Mouse (Mus musculus) cortical plate, adult 2 months (tissue): Measurements from ENCODE around the gene Trim47. TPM values are rescaled to one million over a fixed set of nuclear protein-coding genes. Genes with fewer than 3 reads are reported as not detected.
A peak's percentile ranks its signal among the peaks of the same experiment; 100 is the strongest.

Experiments used
- H3K27ac ChIP-seq: fragments of 200-500 bp; 2 replicates; pipeline ENCODE4 v1.5.1; 2012; ENCODE audit warnings: low read length, control low read depth, inconsistent platforms; ENCODE audit not compliant: insufficient read depth
- H3K4me1 ChIP-seq: fragments of 200-500 bp; 2 replicates; pipeline ENCODE4 v1.6.1; 2011; ENCODE audit warnings: low read length; ENCODE audit not compliant: control insufficient read depth, insufficient read depth
- H3K4me3 ChIP-seq: fragments of 200-500 bp; 2 replicates; pipeline ENCODE4 v1.5.1; 2011; ENCODE audit warnings: mild to moderate bottlenecking, low read length, control low read depth; ENCODE audit not compliant: insufficient read depth
- CTCF ChIP-seq: fragments of 200-500 bp; IDR thresholded peaks from 2 replicates; pipeline ENCODE4 v1.5.1; 2011; ENCODE audit warnings: mild to moderate bottlenecking, control low read depth, low read length; ENCODE audit not compliant: insufficient read depth; ENCODE audit errors: extremely low read depth
- POLR2A ChIP-seq: fragments of 200-500 bp; IDR thresholded peaks from 2 replicates; pipeline ENCODE4 v1.6.1; 2011; ENCODE audit warnings: mild to moderate bottlenecking, low read length, control low read depth; ENCODE audit not compliant: insufficient read depth; ENCODE audit errors: extremely low read depth
- polyA plus RNA-seq: library from polyadenylated mRNA; depleted of rRNA; stranded (reverse); fragments of >200 nt; gene quantifications from 2 replicates; pipeline ENCODE4 v1.2.3, GENCODE M21; 2012

Trim47 gene
- polyA plus RNA-seq, 1 experiment: 6.2 TPM

- Histone ChIP-seq H3K4me1 (no peaks in the 10 kb centered on the region), H3K27ac (peak within 1 kb of the TSS; percentile 87), H3K4me3 (peak within 1 kb of the TSS; percentile 75)
- peak; percentile 63 for TF ChIP-seq CTCF
- TF ChIP-seq POLR2A: peak; percentile 33; the same call in 1 of the 2 replicates
Observed at GRCm38 (mm10) chr11:116138468-116139138, 11.6 kb upstream of the Trim47 start, which contains the start of gene Mrpl38. Gene Mrpl38, minus strand, starts transcription at chr11:116138868.

DNA sequence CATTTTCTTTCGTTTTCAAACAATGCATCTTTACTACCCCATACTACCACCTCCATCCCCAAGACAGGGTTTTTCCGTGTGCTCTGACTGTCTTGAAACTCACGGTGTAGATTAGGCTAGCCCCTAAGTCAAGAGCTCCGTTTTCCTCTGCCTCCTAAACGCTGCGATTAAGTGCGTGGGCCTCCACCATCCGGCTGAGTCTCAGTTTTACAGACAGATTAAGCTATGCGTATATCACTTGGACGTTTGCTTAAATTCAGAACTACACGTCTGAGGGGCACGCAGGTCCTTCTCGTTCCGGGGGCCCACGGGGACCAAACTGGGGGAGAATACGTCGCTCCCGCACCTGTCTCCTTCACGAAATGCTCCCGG, 11.1 kb upstream of the Trim47 start:
- Histone ChIP-seq H3K4me1 (no peaks in the 10 kb centered on the region), H3K4me3 (peak overlapping the region; percentile 75), H3K27ac (peak overlapping the region; percentile 87)
- TF ChIP-seq POLR2A: no peak
- no peak for TF ChIP-seq CTCF

GRCm38 (mm10) chr11:116134171-116134570, 7.2 kb upstream of the Trim47 start:
- Histone ChIP-seq H3K4me1 (peaks cover 4% of the 10 kb centered on the region), H3K27ac (no peak overlapping the region), H3K4me3 (no peak overlapping the region)
- TF ChIP-seq CTCF (no peak), POLR2A (no peak)

- no peak overlapping the region for H3K4me3 ChIP-seq
- H3K4me1 ChIP-seq: peaks cover 4% of the 10 kb centered on the region
- TF ChIP-seq POLR2A: no peak
- no peak for TF ChIP-seq CTCF
- H3K27ac ChIP-seq: no peak overlapping the region
Observed at GRCm38 (mm10) chr11:116133497-116133896, 6.5 kb upstream of the Trim47 start.

DNA sequence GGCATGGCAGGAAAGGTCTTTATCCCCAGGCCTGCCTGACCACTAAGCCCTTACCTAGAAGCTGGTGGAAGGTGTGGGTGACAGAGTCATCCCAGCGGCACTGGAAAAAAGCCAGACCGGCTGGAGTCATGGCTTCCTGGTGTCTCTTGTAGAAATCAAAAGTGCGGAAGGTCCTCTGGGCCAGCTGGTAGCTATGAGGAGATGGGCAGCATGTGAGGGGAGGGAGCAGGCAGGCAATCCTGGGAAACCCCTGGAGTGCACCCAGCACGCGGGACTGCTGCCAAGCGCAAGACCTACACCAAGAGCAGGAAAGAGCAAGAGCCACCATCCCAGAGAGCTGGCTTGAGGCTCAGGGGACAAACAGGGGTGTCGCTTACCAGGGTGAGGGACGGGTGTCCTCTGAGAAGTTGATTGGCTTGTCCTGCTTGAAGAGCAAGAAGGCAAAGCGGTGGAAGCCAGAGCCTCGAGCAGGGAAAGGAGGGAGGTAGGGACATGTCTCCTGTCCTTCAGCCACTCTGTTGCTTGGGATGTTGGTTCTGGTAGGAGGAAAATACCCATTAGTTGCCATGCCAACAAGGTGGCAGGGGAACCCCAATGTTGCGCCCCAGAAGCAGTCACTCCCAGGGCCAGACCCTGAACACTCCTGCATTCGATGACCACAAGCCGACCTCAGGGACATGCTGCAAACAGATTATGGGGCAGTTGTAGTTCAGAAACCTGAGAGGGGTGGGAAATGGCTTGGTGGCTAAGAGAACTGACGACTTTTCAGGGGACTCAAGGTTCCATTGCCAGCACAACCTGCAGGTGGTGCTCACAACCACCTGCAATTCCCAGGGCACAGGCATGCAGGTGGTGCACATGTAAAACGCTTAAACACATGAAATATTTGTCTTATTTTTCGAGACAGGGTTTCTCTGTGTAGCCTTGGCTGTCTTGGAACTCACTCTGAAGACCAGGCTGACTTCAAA, 5.6 kb upstream of the Trim47 start:
- H3K4me3 ChIP-seq: no peak overlapping the region
- TF ChIP-seq CTCF: peak; percentile 32; the same call in 1 of the 2 replicates
- TF ChIP-seq POLR2A: no peak
- H3K27ac ChIP-seq: no peak overlapping the region
- H3K4me1 ChIP-seq: peaks cover 4% of the 10 kb centered on the region

GRCm38 (mm10) chr11:116131349-116132170, 4.5 kb upstream of the Trim47 start:
- TF ChIP-seq CTCF (no peak), POLR2A (no peak)

DNA sequence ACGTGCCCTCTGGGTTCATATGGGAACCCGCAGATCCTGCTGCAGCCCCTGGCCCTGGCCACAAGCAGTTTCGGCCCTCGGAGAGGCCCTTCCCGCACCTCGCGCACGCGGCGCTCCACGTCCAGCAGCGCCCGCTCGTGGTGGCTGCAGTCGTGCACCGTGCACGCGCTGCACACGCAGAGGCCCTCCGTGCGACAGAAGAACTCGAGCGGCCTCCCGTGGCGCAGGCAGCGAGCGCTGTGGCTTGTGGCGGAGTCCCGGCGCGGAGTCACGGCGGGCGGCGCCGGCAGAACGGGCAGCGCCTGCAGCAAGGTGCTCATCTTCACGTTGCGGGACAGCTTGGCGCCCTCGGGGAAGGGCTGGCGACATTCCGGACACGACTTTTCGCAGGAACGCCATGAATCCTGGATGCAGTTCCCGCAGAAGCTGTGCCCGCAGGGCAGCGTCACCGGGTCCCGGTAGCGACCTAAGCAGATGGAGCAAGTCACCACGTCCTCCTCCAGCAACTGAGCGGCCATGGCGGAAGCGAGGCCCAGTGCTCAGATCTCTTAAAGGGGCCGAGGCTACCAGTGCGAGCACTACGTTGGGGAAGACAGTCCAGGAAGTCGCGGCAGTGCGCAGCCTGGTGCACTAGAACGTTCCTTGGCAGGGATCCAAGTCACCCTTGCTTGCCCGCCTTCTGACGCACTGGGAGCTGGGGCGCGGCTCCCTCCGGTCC, 3.6 kb upstream of the Trim47 start, which contains the start of gene Trim65:
Gene Trim65 (minus strand): TSS at position 641 of the 718 bp plus-strand sequence.
- TF ChIP-seq CTCF: peak; percentile 65
- peak; percentile 71 for TF ChIP-seq POLR2A
- Histone ChIP-seq H3K27ac (peak within 1 kb of the TSS; percentile 78), H3K4me1 (peaks cover 4% of the 10 kb centered on the region), H3K4me3 (peak within 1 kb of the TSS; percentile 56)

More at GRCm38 (mm10) chr11:116131349-116132170, 4.5 kb upstream of the Trim47 start:
- H3K27ac ChIP-seq: peak overlapping the region; percentile 78
- H3K4me3 ChIP-seq: peak overlapping the region; percentile 56; the same call in 1 of the 2 replicates
- peaks cover 4% of the 10 kb centered on the region for H3K4me1 ChIP-seq

DNA sequence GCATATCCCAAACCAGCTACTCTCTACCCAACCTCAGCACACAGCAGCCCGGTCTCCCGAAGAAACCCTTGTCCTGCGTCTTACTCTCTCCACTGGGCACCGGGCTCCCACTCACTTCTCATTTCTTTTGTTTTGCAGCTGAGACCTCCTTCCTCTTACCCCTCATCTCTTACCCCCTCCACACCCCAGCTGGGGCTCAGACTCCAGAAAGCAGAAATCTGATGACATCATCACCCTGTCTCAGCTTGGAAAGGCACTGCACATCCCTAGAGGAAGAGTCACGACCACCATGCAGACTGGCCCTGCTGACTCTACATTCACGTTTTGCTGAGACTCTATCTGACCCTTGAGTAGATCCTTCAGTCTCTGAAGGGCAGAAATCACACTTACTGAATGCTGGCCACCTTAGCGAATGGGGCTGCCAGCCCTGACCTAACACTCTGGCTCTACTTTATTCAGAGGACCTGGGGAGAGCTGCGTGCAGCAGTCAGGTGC, 3.0 kb upstream of the Trim47 start:
- Histone ChIP-seq H3K4me1 (peaks cover 4% of the 10 kb centered on the region), H3K4me3 (peak overlapping the region; percentile 56), H3K27ac (peak overlapping the region; percentile 30; the same call in 1 of the 2 replicates)
- TF ChIP-seq CTCF (no peak), POLR2A (no peak)
